Mouse (Mus musculus): ENCODE results near the gene Sap18.

GRCm38 (mm10) chr14:57833526-57833925 is 35.5 kb downstream of the Sap18 start:
- TF ChIP-seq CTCF (IDR thresholded peaks at IDR 0.05; ENCODE audit: low read depth) (no peak), EP300 (IDR thresholded peaks at IDR 0.05; ENCODE audit: low read depth) (no peak)
